Mouse (Mus musculus) neural tube, embryonic 13.5 days (tissue): Measurements from ENCODE around the gene 6030458C11Rik. TPM values are rescaled to one million over a fixed set of nuclear protein-coding genes. Genes with fewer than 3 reads are reported as not detected.
A peak's percentile ranks its signal among the peaks of the same experiment; 100 is the strongest.
"Not testable (repeated sequence)": the region's sequence is repeated elsewhere in the genome, so short reads cannot be mapped to it uniquely, and the experiment has no call there.

Experiments
- ATAC-seq: fragments of 200-750 bp; cut with Nextera tagmentation; 2 replicates; pipeline ENCODE4 v1.8.0; 2017; ENCODE audit warnings: low read depth, mild to moderate bottlenecking, moderate TSS enrichment, moderate library complexity
- H3K27ac ChIP-seq: fragments of 300-500 bp; sonication (generic); replicated peaks from 2 replicates; pipeline ENCODE4 v1.5.1; 2015; ENCODE audit warnings: moderate library complexity, mild to moderate bottlenecking, inconsistent platforms
- H3K27me3 ChIP-seq: fragments of 300-500 bp; sonication (generic); 2 replicates; pipeline ENCODE4 v1.6.1; 2015; ENCODE audit warnings: mild to moderate bottlenecking, inconsistent platforms
- H3K36me3 ChIP-seq: fragments of 300-500 bp; sonication (generic); 2 replicates; pipeline ENCODE4 v1.6.1; 2015; ENCODE audit warnings: mild to moderate bottlenecking, inconsistent platforms
- H3K4me1 ChIP-seq: fragments of 300-500 bp; sonication (generic); replicated peaks from 2 replicates; pipeline ENCODE4 v1.6.1; 2015; ENCODE audit warnings: inconsistent platforms
- H3K4me2 ChIP-seq: fragments of 300-500 bp; sonication (generic); 2 replicates; pipeline ENCODE4 v1.6.1; 2015; ENCODE audit warnings: inconsistent platforms, mild to moderate bottlenecking, moderate library complexity
- H3K4me3 ChIP-seq: fragments of 300-500 bp; sonication (generic); 2 replicates; pipeline ENCODE4 v1.5.1; 2015; ENCODE audit warnings: mild to moderate bottlenecking, inconsistent platforms
- H3K9ac ChIP-seq: fragments of 300-500 bp; sonication (generic); 2 replicates; pipeline ENCODE4 v1.6.1; 2015; ENCODE audit warnings: moderate library complexity, mild to moderate bottlenecking, inconsistent platforms
- H3K9me3 ChIP-seq: fragments of 300-500 bp; sonication (generic); 2 replicates; pipeline ENCODE4 v1.6.1; 2016; ENCODE audit warnings: inconsistent platforms
- WGBS: fragments of 180-500 bp; shearing (Covaris S2); methylation state at CpG from one replicate; pipeline ENCODE4 v1.1.7; 2015; 5-methylcytosine and 5-hydroxymethylcytosine counted together
- polyA plus RNA-seq: library from polyadenylated mRNA; unstranded; fragments of >200 nt; fragmentation: Nextera tagmentation; extraction: Ambion mirVana; gene quantifications from 2 replicates; pipeline ENCODE4 v1.2.1, GENCODE M21; 2015

The 6030458C11Rik gene
- polyA plus RNA-seq, 1 experiment from 2014 or later, result 40.3 TPM

GRCm38 (mm10) chr15:12809305-12809704, 15.1 kb downstream of the 6030458C11Rik start:
- no peak overlapping the region for H3K4me3 ChIP-seq
- no peaks in the 10 kb centered on the region for H3K9me3 ChIP-seq
- no peaks in the 10 kb centered on the region for H3K4me1 ChIP-seq
- no peak for ATAC-seq
- H3K36me3 ChIP-seq, result peaks cover 82% of the 10 kb centered on the region
- 94% methylated on average over 6 of the region's 6 CpGs for whole genome bisulfite sequencing
- no peaks in the 10 kb centered on the region for H3K27me3 ChIP-seq
- no peak overlapping the region for H3K4me2 ChIP-seq
- H3K9ac ChIP-seq, result no peak overlapping the region
- no peak overlapping the region for H3K27ac ChIP-seq

GRCm38 (mm10) chr15:12807088-12807487, 17.4 kb downstream of the 6030458C11Rik start:
- ATAC-seq, result no peak
- H3K9ac ChIP-seq, result no peak overlapping the region
- H3K36me3 ChIP-seq, result peaks cover 62% of the 10 kb centered on the region
- H3K4me2 ChIP-seq, result no peak overlapping the region
- WGBS, result 91% methylated on average over 10 of the region's 10 CpGs
- no peak overlapping the region for H3K4me3 ChIP-seq
- no peaks in the 10 kb centered on the region for H3K27me3 ChIP-seq
- H3K9me3 ChIP-seq, result no peaks in the 10 kb centered on the region
- no peaks in the 10 kb centered on the region for H3K4me1 ChIP-seq
- no peak overlapping the region for H3K27ac ChIP-seq

- H3K27me3 ChIP-seq, result no peaks in the 10 kb centered on the region
- H3K9me3 ChIP-seq, result no peaks in the 10 kb centered on the region
- H3K4me1 ChIP-seq, result no peaks in the 10 kb centered on the region
- peaks cover 42% of the 10 kb centered on the region for H3K36me3 ChIP-seq
- no peak overlapping the region for H3K27ac ChIP-seq
- H3K9ac ChIP-seq, result no peak overlapping the region
- 85% methylated on average over 4 of the region's 4 CpGs for WGBS
- no peak overlapping the region for H3K4me2 ChIP-seq
- ATAC-seq, result no peak
- H3K4me3 ChIP-seq, result no peak overlapping the region
Observed at GRCm38 (mm10) chr15:12805071-12805470, 19.4 kb downstream of the 6030458C11Rik start.

- H3K27me3 ChIP-seq, H3K4me3 ChIP-seq, H3K9ac ChIP-seq, H3K9me3 ChIP-seq, ATAC-seq, H3K27ac ChIP-seq, H3K36me3 ChIP-seq, H3K4me2 ChIP-seq, H3K4me1 ChIP-seq: not testable (repeated sequence)
- WGBS, result 79% methylated on average over 2 of the region's 2 CpGs
Observed at GRCm38 (mm10) chr15:12801142-12801506, 23.3 kb downstream of the 6030458C11Rik start.

- 0 out of 2 replicates have a peak, but pooled peaks cover under 1% of the 10 kb centered on the region for H3K36me3 ChIP-seq
- no peak overlapping the region for H3K9ac ChIP-seq
- WGBS, result 62% methylated on average over 15 of the region's 15 CpGs
- no peak overlapping the region for H3K4me2 ChIP-seq
- no peak overlapping the region for H3K4me3 ChIP-seq
- no peak for ATAC-seq
- no peaks in the 10 kb centered on the region for H3K27me3 ChIP-seq
- no peak overlapping the region for H3K27ac ChIP-seq
- H3K9me3 ChIP-seq, result no peaks in the 10 kb centered on the region
- H3K4me1 ChIP-seq, result no peaks in the 10 kb centered on the region
Observed at GRCm38 (mm10) chr15:12800405-12801141, 23.9 kb downstream of the 6030458C11Rik start.

- WGBS, result 89% methylated on average over 6 of the region's 6 CpGs
Observed at GRCm38 (mm10) chr15:12798043-12798442, 26.4 kb downstream of the 6030458C11Rik start.

GRCm38 (mm10) chr15:12795909-12796470, 28.5 kb downstream of the 6030458C11Rik start:
- 51% methylated on average over 13 of the region's 13 CpGs for WGBS
- no peak overlapping the region for H3K27ac ChIP-seq
- no peaks in the 10 kb centered on the region for H3K9me3 ChIP-seq
- H3K27me3 ChIP-seq, result no peaks in the 10 kb centered on the region
- H3K36me3 ChIP-seq, result no peaks in the 10 kb centered on the region
- H3K4me1 ChIP-seq, result no peaks in the 10 kb centered on the region
- H3K4me3 ChIP-seq, result no peak overlapping the region
- H3K4me2 ChIP-seq, result no peak overlapping the region
- no peak for ATAC-seq
- no peak overlapping the region for H3K9ac ChIP-seq

More at GRCm38 (mm10) chr15:12798043-12798442, 26.4 kb downstream of the 6030458C11Rik start:
- Histone ChIP-seq H3K4me1 (no peaks in the 10 kb centered on the region), H3K4me3 (no peak overlapping the region), H3K4me2 (no peak overlapping the region), H3K36me3 (no peaks in the 10 kb centered on the region), H3K9ac (no peak overlapping the region), H3K27me3 (no peaks in the 10 kb centered on the region), H3K9me3 (no peaks in the 10 kb centered on the region), H3K27ac (no peak overlapping the region)
- ATAC-seq, result no peak

GRCm38 (mm10) chr15:12795457-12795894, 29.0 kb downstream of the 6030458C11Rik start:
- no peak overlapping the region for H3K4me3 ChIP-seq
- no peaks in the 10 kb centered on the region for H3K4me1 ChIP-seq
- no peaks in the 10 kb centered on the region for H3K9me3 ChIP-seq
- no peaks in the 10 kb centered on the region for H3K27me3 ChIP-seq
- no peak overlapping the region for H3K4me2 ChIP-seq
- no peak overlapping the region for H3K27ac ChIP-seq
- no peaks in the 10 kb centered on the region for H3K36me3 ChIP-seq
- 3% methylated on average over 2 of the region's 2 CpGs for WGBS
- ATAC-seq, result peak; percentile 59
- H3K9ac ChIP-seq, result no peak overlapping the region

- no peak for ATAC-seq
- H3K4me2 ChIP-seq, result no peak overlapping the region
- H3K4me1 ChIP-seq, result peaks cover 6% of the 10 kb centered on the region
- WGBS, result 58% methylated on average over 6 of the region's 6 CpGs
- H3K9ac ChIP-seq, result 0 out of 2 replicates have a peak overlapping the region, but pooled peaks have one; percentile 8
- H3K27ac ChIP-seq, result no peak overlapping the region
- no peak overlapping the region for H3K4me3 ChIP-seq
- H3K27me3 ChIP-seq, result no peaks in the 10 kb centered on the region
- H3K36me3 ChIP-seq, result no peaks in the 10 kb centered on the region
- H3K9me3 ChIP-seq, result no peaks in the 10 kb centered on the region
Observed at GRCm38 (mm10) chr15:12794311-12794710, 30.1 kb downstream of the 6030458C11Rik start.

GRCm38 (mm10) chr15:12789406-12789867, 35.0 kb downstream of the 6030458C11Rik start:
- H3K27ac ChIP-seq, result no peak overlapping the region
- 0 out of 2 replicates have a peak overlapping the region, but pooled peaks have one; percentile 7 for H3K4me2 ChIP-seq
- H3K9me3 ChIP-seq, result no peaks in the 10 kb centered on the region
- H3K9ac ChIP-seq, result no peak overlapping the region
- H3K27me3 ChIP-seq, result no peaks in the 10 kb centered on the region
- H3K36me3 ChIP-seq, result no peaks in the 10 kb centered on the region
- peaks cover 9% of the 10 kb centered on the region for H3K4me1 ChIP-seq
- H3K4me3 ChIP-seq, result no peak overlapping the region
- 14% methylated on average over 10 of the region's 10 CpGs for whole genome bisulfite sequencing
- no peak for ATAC-seq

GRCm38 (mm10) chr15:12788536-12788935, 35.9 kb downstream of the 6030458C11Rik start:
- Histone ChIP-seq H3K4me1 (peaks cover 9% of the 10 kb centered on the region), H3K27me3 (no peaks in the 10 kb centered on the region), H3K9ac (no peak overlapping the region), H3K36me3 (no peaks in the 10 kb centered on the region), H3K4me3 (no peak overlapping the region), H3K4me2 (no peak overlapping the region), H3K27ac (no peak overlapping the region), H3K9me3 (no peaks in the 10 kb centered on the region)
- WGBS, result 76% methylated on average over 5 of the region's 5 CpGs
- ATAC-seq, result no peak

GRCm38 (mm10) chr15:12781729-12782326, 42.6 kb downstream of the 6030458C11Rik start:
- peaks cover 6% of the 10 kb centered on the region for H3K4me1 ChIP-seq
- peak; percentile 67 for ATAC-seq
- H3K27ac ChIP-seq, result no peak overlapping the region
- no peak overlapping the region for H3K4me2 ChIP-seq
- H3K27me3 ChIP-seq, result no peaks in the 10 kb centered on the region
- 47% methylated on average over 12 of the region's 16 CpGs for WGBS
- H3K9me3 ChIP-seq, result peaks cover 3% of the 10 kb centered on the region
- H3K4me3 ChIP-seq, result no peak overlapping the region
- no peak overlapping the region for H3K9ac ChIP-seq
- no peaks in the 10 kb centered on the region for H3K36me3 ChIP-seq
